ENCODE assay signal across 14 mouse cellular contexts in genomic region chr7:51625161-51625560, GRCm38 (mm10). TPM values are rescaled to one million over a fixed set of nuclear protein-coding genes. Genes with fewer than 3 reads are reported as not detected.
DNase-seq lines count a peak whose midpoint lies in the region; ATAC-seq and TF ChIP-seq lines count a peak whose summit lies in the region.
"Had no signal": no experiment of that assay in that cellular context is flagged by ENCODE, and none has a peak within 500 bp of the region (broad histone marks: within the 10 kb centered on the region; RNA-seq: fewer than 3 reads in every experiment).

No protein-coding gene starts in this region.

- H3K4me3 ChIP-seq in cerebellum, adult 2 months (replicated peaks; ENCODE audit: insufficient read depth, low read depth, low read length), result no peak overlapping the region
- 0 out of 2 replicates have a peak overlapping the region, but pooled peaks have one; percentile 17 for H3K4me3 ChIP-seq in E14TG2a.4 (replicated peaks; ENCODE audit: low read length)
- H3K4me3 ChIP-seq in forebrain, embryonic 16.5 days (replicated peaks; ENCODE audit: low read length), result peak overlapping the region; percentile 46
- peak overlapping the region; percentile 40 for H3K4me3 ChIP-seq in midbrain, embryonic 12.5 days
- no peak overlapping the region for H3K4me3 ChIP-seq in lung, adult 2 months (replicated peaks; ENCODE audit: extremely low read depth, low read depth, low read length)
- H3K4me3 ChIP-seq in heart, embryonic 12.5 days, result no peak overlapping the region
- no peak overlapping the region for H3K4me3 ChIP-seq in gastrocnemius, adult 2 months
- H3K4me3 ChIP-seq: erythroblast, embryonic 14.5 days; limb, embryonic 15.5 days; stomach, embryonic 15.5 days had no signal

- peaks cover 1% of the 10 kb centered on the region; the same call in 1 of the 2 replicates for H3K27me3 ChIP-seq in cerebellum, adult 2 months (ENCODE audit: control insufficient read depth, insufficient read depth, low read length)
- H3K27me3 ChIP-seq in E14TG2a.4 (ENCODE audit: insufficient read depth, low read length), result peaks cover 56% of the 10 kb centered on the region
- peaks cover 16% of the 10 kb centered on the region for H3K27me3 ChIP-seq in forebrain, embryonic 16.5 days (replicated peaks; ENCODE audit: control insufficient read depth, insufficient read depth, low read length)
- peaks cover 67% of the 10 kb centered on the region for H3K27me3 ChIP-seq in midbrain, embryonic 12.5 days
- peaks cover 73% of the 10 kb centered on the region for H3K27me3 ChIP-seq in heart, embryonic 12.5 days (replicated peaks)

- H3K36me3 ChIP-seq in E14TG2a.4 (ENCODE audit: insufficient read depth, low read length), result no peaks in the 10 kb centered on the region
- no peaks in the 10 kb centered on the region for H3K36me3 ChIP-seq in forebrain, embryonic 16.5 days (ENCODE audit: control insufficient read depth, insufficient read depth)
- no peaks in the 10 kb centered on the region for H3K36me3 ChIP-seq in midbrain, embryonic 12.5 days
- H3K36me3 ChIP-seq in heart, embryonic 12.5 days, result no peaks in the 10 kb centered on the region
- H3K36me3 ChIP-seq: limb, embryonic 15.5 days; stomach, embryonic 15.5 days had no signal

- no peaks in the 10 kb centered on the region for H3K9me3 ChIP-seq in E14TG2a.4 (ENCODE audit: low read length)
- no peaks in the 10 kb centered on the region for H3K9me3 ChIP-seq in forebrain, embryonic 16.5 days (ENCODE audit: control insufficient read depth, low read length)
- H3K9me3 ChIP-seq in midbrain, embryonic 12.5 days, result no peaks in the 10 kb centered on the region
- H3K9me3 ChIP-seq in heart, embryonic 12.5 days (replicated peaks), result no peaks in the 10 kb centered on the region
- H3K9me3 ChIP-seq: limb, embryonic 15.5 days; stomach, embryonic 15.5 days had no signal

- 38% methylated on average over 23 of the region's 23 CpGs for WGBS in cerebellum, adult 2 months
- WGBS in forebrain, embryonic 16.5 days, result under 1% methylated on average over 23 of the region's 23 CpGs
- under 1% methylated on average over 23 of the region's 23 CpGs for WGBS in midbrain, embryonic 12.5 days
- 1% methylated on average over 23 of the region's 23 CpGs for WGBS in lung, adult 2 months
- WGBS in heart, embryonic 12.5 days, result under 1% methylated on average over 23 of the region's 23 CpGs

- H3K4me1 ChIP-seq in cerebellum, adult 2 months (ENCODE audit: control insufficient read depth, insufficient read depth, low read length), result no peaks in the 10 kb centered on the region
- peaks cover 38% of the 10 kb centered on the region for H3K4me1 ChIP-seq in E14TG2a.4 (replicated peaks; ENCODE audit: low read depth, low read length)
- H3K4me1 ChIP-seq in forebrain, embryonic 16.5 days (replicated peaks; ENCODE audit: control insufficient read depth, insufficient read depth, low read length), result peaks cover 27% of the 10 kb centered on the region
- H3K4me1 ChIP-seq in midbrain, embryonic 12.5 days, result peaks cover 22% of the 10 kb centered on the region
- H3K4me1 ChIP-seq in lung, adult 2 months (ENCODE audit: control insufficient read depth, insufficient read depth, low read length), result no peaks in the 10 kb centered on the region
- H3K4me1 ChIP-seq in heart, embryonic 12.5 days (replicated peaks), result 0 out of 2 replicates have a peak, but pooled peaks cover 7% of the 10 kb centered on the region

- no peak overlapping the region for H3K27ac ChIP-seq in cerebellum, adult 2 months (ENCODE audit: insufficient read depth, low read length)
- peak overlapping the region; percentile 71 for H3K27ac ChIP-seq in forebrain, embryonic 16.5 days (ENCODE audit: low read length)
- H3K27ac ChIP-seq in midbrain, embryonic 12.5 days (replicated peaks), result peak overlapping the region; percentile 92
- H3K27ac ChIP-seq in heart, embryonic 12.5 days (ENCODE audit: poor library complexity, severe bottlenecking), result no peak overlapping the region
- no peak overlapping the region for H3K27ac ChIP-seq in gastrocnemius, adult 2 months
- H3K27ac ChIP-seq: kidney, postnatal 0 days; limb, embryonic 15.5 days; stomach, embryonic 15.5 days had no signal

- H3K4me2 ChIP-seq in forebrain, embryonic 16.5 days (ENCODE audit: low read length), result peak overlapping the region; percentile 50
- peak overlapping the region; percentile 53 for H3K4me2 ChIP-seq in midbrain, embryonic 12.5 days (replicated peaks)
- H3K4me2 ChIP-seq in heart, embryonic 12.5 days, result no peak overlapping the region
- H3K4me2 ChIP-seq: limb, embryonic 15.5 days; stomach, embryonic 15.5 days had no signal

- TF ChIP-seq POLR2A in cerebellum, adult 2 months (IDR thresholded peaks at IDR 0.05; ENCODE audit: borderline replicate concordance, insufficient read depth, low read length), result no peak
- no peak for TF ChIP-seq POLR2A in lung, adult 2 months (IDR thresholded peaks at IDR 0.05; ENCODE audit: borderline replicate concordance, extremely low read depth, low read depth, low read length)

- intact Hi-C loops in gastrocnemius, adult 2 months (cut with DNase I), result loop anchor here (10.0 kb wide), 1 partner anchor 190 kb away; no protein-coding TSS in a partner anchor

- peak overlapping the region; percentile 66 for H3K9ac ChIP-seq in forebrain, embryonic 16.5 days (replicated peaks; ENCODE audit: low read depth, low read length)
- peak overlapping the region; percentile 70 for H3K9ac ChIP-seq in midbrain, embryonic 12.5 days (replicated peaks)
- no peak overlapping the region for H3K9ac ChIP-seq in heart, embryonic 12.5 days
- H3K9ac ChIP-seq: limb, embryonic 15.5 days; stomach, embryonic 15.5 days had no signal

- peak; percentile 56 to 61 for DNase-seq in cerebellum, postnatal 14 days
- no peak for DNase-seq in cerebellum, adult 2 months
- no peak for DNase-seq in lung, adult 2 months
- DNase-seq in gastrocnemius, adult 2 months, result no peak
- DNase-seq: lung, postnatal 36 days had no signal

- TF ChIP-seq CTCF in cerebellum, adult 2 months (IDR thresholded peaks at IDR 0.05; ENCODE audit: borderline replicate concordance, insufficient read depth, low read depth, low read length), result no peak
- no peak for TF ChIP-seq CTCF in E14TG2a.4 (conservative IDR thresholded peaks at IDR 0.05; ENCODE audit: low read length)
- TF ChIP-seq CTCF in lung, adult 2 months (IDR thresholded peaks at IDR 0.05; ENCODE audit: insufficient read depth, low read length), result no peak
- no peak for TF ChIP-seq CTCF in gastrocnemius, adult 2 months (IDR thresholded peaks at IDR 0.05)

- peak; percentile 6; the same call in 1 of the 2 replicates for ATAC-seq in forebrain, embryonic 16.5 days
- 0 out of 2 replicates have a peak, but pooled peaks have one; percentile 11 for ATAC-seq in midbrain, embryonic 12.5 days (ENCODE audit: low FRiP score, low read depth)
- no peak for ATAC-seq in heart, embryonic 12.5 days (ENCODE audit: insufficient number of reproducible peaks, low FRiP score)

RNA-seq across cellular contexts. Expression of gene Slc17a6, which starts 3.4 kb away (rescaled TPM):
- 33.0 and 43.1 TPM in 2 replicates for polyA plus RNA-seq in cerebellum, adult 2 months (2012; rRNA removed)
- polyA plus RNA-seq in forebrain, embryonic 16.5 days (2015; fragmentation: Nextera tagmentation; extraction: Ambion mirVana), result 40.5 and 52.7 TPM in 2 replicates
- 52.6 and 59.0 TPM in 2 replicates for polyA plus RNA-seq in midbrain, embryonic 12.5 days (2016; fragmentation: Nextera tagmentation; extraction: Ambion mirVana)
- not detected in 2 replicates for polyA plus RNA-seq in lung, adult 2 months (2012; rRNA removed)
- polyA plus RNA-seq in heart, embryonic 12.5 days (2016; fragmentation: Nextera tagmentation; extraction: Ambion mirVana), result 0.08 TPM in 1 of 2 replicates, not detected in the other
- not detected for total RNA-seq in gastrocnemius, adult 2 months (2021)
- polyA plus RNA-seq: erythroblast, embryonic 14.5 days; heart, embryonic 14.5 days; kidney, postnatal 0 days had no signal

Comparison
In these comparisons a context has a peak if more than half of its experiments do, and no peak if none do; other contexts are left out.
1. DNase-seq: peak in cerebellum, postnatal 14 days (2 of 2); none in cerebellum, adult 2 months (0 of 2), lung, adult 2 months (single experiment) and gastrocnemius, adult 2 months (single experiment).
2. H3K27ac ChIP-seq: peak in forebrain, embryonic 16.5 days (single experiment) and midbrain, embryonic 12.5 days (single experiment); none in cerebellum, adult 2 months (single experiment), heart, embryonic 12.5 days (single experiment) and gastrocnemius, adult 2 months (single experiment).
3. H3K4me3 ChIP-seq: peak in E14TG2a.4 (single experiment), forebrain, embryonic 16.5 days (single experiment) and midbrain, embryonic 12.5 days (single experiment); none in cerebellum, adult 2 months (single experiment), lung, adult 2 months (single experiment), heart, embryonic 12.5 days (single experiment) and gastrocnemius, adult 2 months (single experiment).
4. RNA of gene Slc17a6, which starts 3.4 kb away (polyA plus RNA-seq): 40.5 to 52.7 TPM in forebrain, embryonic 16.5 days, 52.6 to 59.0 TPM in midbrain, embryonic 12.5 days and 33.0 to 43.1 TPM in cerebellum, adult 2 months; 0.08 TPM in heart, embryonic 12.5 days and not detected in lung, adult 2 months; every median in the first group is over 10 times any median in the second.